Mouse (Mus musculus): ENCODE measurements around the gene Supt20.

GRCm38 (mm10) chr3:54737317-54737716 lies 44.7 kb downstream of the Supt20 start:
- no peak for TF ChIP-seq GATA1 (IDR thresholded peaks at IDR 0.05; ENCODE audit: low read depth, low read length)
- no peak for TF ChIP-seq UBTF (IDR thresholded peaks at IDR 0.05; ENCODE audit: borderline replicate concordance, insufficient read depth, low read depth, low read length)
- no peak for TF ChIP-seq CTCF (IDR thresholded peaks at IDR 0.05 in 2 of 3, conservative IDR thresholded peaks at IDR 0.05 in 1 of 3; ENCODE audit: control insufficient read depth in 1 of 3, insufficient read depth in 1 of 3, low read depth in 2 of 3, low read length in 3 of 3, poor library complexity in 1 of 3, severe bottlenecking in 1 of 3)
- TF ChIP-seq POLR2A (IDR thresholded peaks at IDR 0.05; ENCODE audit: control insufficient read depth in 1 of 2, insufficient read depth in 1 of 2, low read depth in 1 of 2, low read length in 2 of 2, poor library complexity in 1 of 2), result no peak
- no peak for TF ChIP-seq ELF1 (IDR thresholded peaks at IDR 0.05; ENCODE audit: low read depth, low read length)
- no peak for TF ChIP-seq USF2 (IDR thresholded peaks at IDR 0.05; ENCODE audit: borderline replicate concordance in 1 of 2, insufficient read depth in 1 of 2, low read depth in 1 of 2, low read length in 2 of 2)
- TF ChIP-seq HCFC1 (IDR thresholded peaks at IDR 0.05; ENCODE audit: low read depth, low read length), result no peak
- TF ChIP-seq GABPA (IDR thresholded peaks at IDR 0.05; ENCODE audit: low read depth, low read length), result no peak
- TF ChIP-seq ETS1 (IDR thresholded peaks at IDR 0.05; ENCODE audit: low read depth, low read length), result no peak
- no peak for TF ChIP-seq POLR2AphosphoS5 (IDR thresholded peaks at IDR 0.05; ENCODE audit: borderline replicate concordance, low read depth, low read length)
- TF ChIP-seq E2F4 (IDR thresholded peaks at IDR 0.05; ENCODE audit: borderline replicate concordance, low read depth, low read length), result no peak
- TF ChIP-seq EP300 (IDR thresholded peaks at IDR 0.05; ENCODE audit: low read depth in 1 of 2, low read length in 2 of 2), result no peak
- TF ChIP-seq ZNF384 (IDR thresholded peaks at IDR 0.05; ENCODE audit: low read depth, low read length), result no peak
- no peak for TF ChIP-seq USF1 (IDR thresholded peaks at IDR 0.05; ENCODE audit: low read depth, low read length)
